Mouse (Mus musculus): ENCODE results near the gene Tenm2. TPM values are rescaled to one million over a fixed set of nuclear protein-coding genes. Genes with fewer than 3 reads are reported as not detected.

Gene Tenm2
- total RNA-seq, 2 experiments from 2014 or later, result 163 to 177 TPM

- intact Hi-C loops (cut with DNase I), result no loop called here
- DNase-seq, result peak; percentile 38
Observed at GRCm38 (mm10) chr11:36415244-36415643, 820.5 kb downstream of the Tenm2 start.

- DNase-seq, result no peak
- intact Hi-C loops (cut with DNase I), result no loop called here
Observed at GRCm38 (mm10) chr11:36410881-36411280, 824.9 kb downstream of the Tenm2 start.

- no peak for DNase-seq
- intact Hi-C loops (cut with DNase I), result no loop called here
Observed at GRCm38 (mm10) chr11:36395803-36396710, 839.7 kb downstream of the Tenm2 start.

GRCm38 (mm10) chr11:36384696-36385095 lies 851.1 kb downstream of the Tenm2 start:
- DNase-seq, result no peak
- intact Hi-C loops (cut with DNase I), result no loop called here

GRCm38 (mm10) chr11:36371814-36372213 lies 864.0 kb downstream of the Tenm2 start:
- intact Hi-C loops (cut with DNase I), result no loop called here
- DNase-seq, result no peak

GRCm38 (mm10) chr11:36365067-36365466 lies 870.7 kb downstream of the Tenm2 start:
- intact Hi-C loops (cut with DNase I), result no loop called here
- DNase-seq, result no peak

- intact Hi-C loops (cut with DNase I), result no loop called here
- no peak for DNase-seq
Observed at GRCm38 (mm10) chr11:36364441-36364840, 871.3 kb downstream of the Tenm2 start.

- intact Hi-C loops (cut with DNase I), result no loop called here
- DNase-seq, result no peak
Observed at GRCm38 (mm10) chr11:36362514-36362913, 873.2 kb downstream of the Tenm2 start.

GRCm38 (mm10) chr11:36353252-36353651 lies 882.5 kb downstream of the Tenm2 start:
- intact Hi-C loops (cut with DNase I), result no loop called here
- DNase-seq, result no peak

GRCm38 (mm10) chr11:36351752-36352151 lies 884.0 kb downstream of the Tenm2 start:
- DNase-seq, result no peak
- intact Hi-C loops (cut with DNase I), result no loop called here

GRCm38 (mm10) chr11:36351341-36351740 lies 884.4 kb downstream of the Tenm2 start:
- no peak for DNase-seq
- intact Hi-C loops (cut with DNase I), result no loop called here

GRCm38 (mm10) chr11:36350264-36350663 lies 885.5 kb downstream of the Tenm2 start:
- no peak for DNase-seq
- intact Hi-C loops (cut with DNase I), result no loop called here

GRCm38 (mm10) chr11:36349856-36350255 lies 885.9 kb downstream of the Tenm2 start:
- intact Hi-C loops (cut with DNase I), result no loop called here
- DNase-seq, result peak; percentile 16

- DNase-seq, result no peak
- intact Hi-C loops (cut with DNase I), result no loop called here
Observed at GRCm38 (mm10) chr11:36341799-36342198, 894.0 kb downstream of the Tenm2 start.

GRCm38 (mm10) chr11:36338424-36338823 lies 897.3 kb downstream of the Tenm2 start:
- intact Hi-C loops (cut with DNase I), result no loop called here
- no peak for DNase-seq

GRCm38 (mm10) chr11:36337063-36337462 lies 898.7 kb downstream of the Tenm2 start:
- intact Hi-C loops (cut with DNase I), result no loop called here
- no peak for DNase-seq

GRCm38 (mm10) chr11:36335147-36335546 lies 900.6 kb downstream of the Tenm2 start:
- DNase-seq, result no peak
- intact Hi-C loops (cut with DNase I), result no loop called here

- no peak for DNase-seq
Observed at GRCm38 (mm10) chr11:36334100-36334735, 901.5 kb downstream of the Tenm2 start.

GRCm38 (mm10) chr11:36332222-36332621 lies 903.5 kb downstream of the Tenm2 start:
- intact Hi-C loops (cut with DNase I), result no loop called here
- DNase-seq, result no peak

More at GRCm38 (mm10) chr11:36334100-36334735, 901.5 kb downstream of the Tenm2 start:
- intact Hi-C loops (cut with DNase I), result no loop called here

- no peak for DNase-seq
- intact Hi-C loops (cut with DNase I), result no loop called here
Observed at GRCm38 (mm10) chr11:36331408-36332178, 904.2 kb downstream of the Tenm2 start.

GRCm38 (mm10) chr11:36327243-36327642 lies 908.5 kb downstream of the Tenm2 start:
- DNase-seq, result peak; percentile 77
- intact Hi-C loops (cut with DNase I), result no loop called here

Data from left cerebral cortex, postnatal 4 days (tissue).